Mouse (Mus musculus): Measurements from ENCODE around the gene Rapgef4.

DNA sequence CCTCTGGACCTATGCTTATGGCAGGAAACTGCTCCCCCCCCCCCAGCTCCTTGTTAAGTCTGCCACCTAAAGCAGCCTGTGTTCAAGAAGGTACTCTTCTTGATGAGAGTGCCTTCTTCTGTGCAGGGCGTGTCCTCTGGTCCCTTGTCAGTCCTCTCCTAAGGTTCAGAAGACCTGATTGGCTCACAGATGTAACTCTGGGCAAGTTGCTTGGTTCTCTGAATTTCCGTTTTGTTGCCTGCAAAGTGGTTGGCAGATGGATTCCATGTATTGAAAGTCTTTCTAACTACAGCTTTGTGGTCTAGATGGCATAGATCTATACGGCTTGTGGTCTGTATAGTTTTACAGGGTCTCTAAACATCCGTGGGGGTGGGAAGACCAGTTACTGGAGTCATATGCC, 101.8 kb downstream of the Rapgef4 start:
- no peak for TF ChIP-seq CTCF (IDR thresholded peaks at IDR 0.05; ENCODE audit: control insufficient read depth, insufficient read depth, insufficient read length)
- TF ChIP-seq USF1 (IDR thresholded peaks at IDR 0.05; ENCODE audit: low read depth): no peak
